Mouse (Mus musculus) B cell, adult 67 days (primary cell): Measurements from ENCODE around the gene Wdr1. TPM values are rescaled to one million over a fixed set of nuclear protein-coding genes. Genes with fewer than 3 reads are reported as not detected.

Experiments
- total RNA-seq, 2 experiments: library from RNA; stranded (reverse); gene quantifications; 4 replicates each; pipeline ENCODE4 v1.2.4; 2023

Gene Wdr1
- total RNA-seq: 100 to 1,000 TPM; 346 to 382 TPM

GRCm38 (mm10) chr5:38563121-38563520, at the start of gene Wdr1:
Gene Wdr1 (minus strand): TSS chr5:38563221.

DNA sequence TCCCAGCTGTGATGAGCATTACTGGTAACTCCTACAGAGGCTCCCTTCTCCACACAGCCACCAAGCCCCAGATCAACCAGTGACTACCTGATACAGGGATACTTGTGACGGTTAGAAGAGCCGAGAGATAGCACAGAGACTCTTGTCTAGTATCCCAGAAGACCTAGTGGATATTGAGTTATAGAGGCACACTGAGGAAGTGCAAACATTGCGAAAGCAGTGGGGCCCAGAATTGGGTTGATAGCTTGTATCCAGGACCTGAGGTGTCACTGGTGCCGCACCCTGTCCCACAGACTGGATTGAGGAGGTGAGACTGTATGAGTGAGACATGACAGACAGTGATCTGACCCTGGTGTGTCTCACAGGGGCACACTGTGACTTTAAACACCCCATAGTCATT, 60.0 kb downstream of the Wdr1 start, which contains the start of gene Slc2a9:
TSS of gene Slc2a9 (minus strand) at position 152 of the 400 bp plus-strand sequence.

Other genes with a start within 250 kb of the Wdr1 start
- gene Drd5, start 243.9 kb downstream of the Wdr1 start, total RNA-seq: 1 to 10 TPM in 1 of 2 experiments, under 1 TPM in 1; 0.49 to 1.2 TPM
- gene Slc2a9, start 60.1 kb downstream of the Wdr1 start, total RNA-seq: 10 to 100 TPM; 24.9 to 29.9 TPM
- gene Zfp518b, start 121.6 kb upstream of the Wdr1 start, total RNA-seq: 1 to 10 TPM; 2.6 to 4.1 TPM